Mouse (Mus musculus) CH12.LX (cell line): ENCODE data around the gene Lrig1. TPM values are rescaled to one million over a fixed set of nuclear protein-coding genes. Genes with fewer than 3 reads are reported as not detected.

Experiments
- DNase-seq: peaks from one replicate; pipeline ENCODE4 v3.0.0-alpha.2; 2013; ENCODE audit errors: extremely low read depth
- H3K27ac ChIP-seq: 2 replicates; pipeline ENCODE4 v1.5.1; 2012; ENCODE audit warnings: low read depth, mild to moderate bottlenecking, control low read depth, moderate library complexity; ENCODE audit not compliant: insufficient read depth
- H3K27me3 ChIP-seq: replicated peaks from 2 replicates; pipeline ENCODE3; 2012; ENCODE audit warnings: inconsistent platforms
- H3K36me3 ChIP-seq, 2 experiments: replicated peaks in 1 of 2; 2 replicates each; pipeline versions ENCODE3 to v1.6.1; 2012; ENCODE audit warnings: inconsistent platforms in 1 of 2, low read length in 1 of 2, mild to moderate bottlenecking in 1 of 2, mixed read lengths in 1 of 2, moderate library complexity in 1 of 2; ENCODE audit not compliant: control insufficient read depth in 1 of 2, insufficient read depth in 1 of 2
- H3K4me1 ChIP-seq, 2 experiments: 2 replicates each; pipeline ENCODE4 v1.6.1; 2012; ENCODE audit warnings: inconsistent platforms in 1 of 2, moderate library complexity in 1 of 2; ENCODE audit not compliant: insufficient read depth in 2 of 2, control insufficient read depth in 1 of 2
- H3K4me2 ChIP-seq: 2 replicates; pipeline ENCODE4 v1.6.1; 2012; ENCODE audit warnings: low read depth, mild to moderate bottlenecking, control low read depth; ENCODE audit not compliant: poor library complexity, insufficient read depth, severe bottlenecking
- H3K4me3 ChIP-seq, 3 experiments: fragments of 150-350 bp in 1 of 3; sonication (generic) in 1 of 3; replicated peaks in 1 of 3; 2 replicates each; pipeline versions ENCODE3 to v1.5.1; 2011 to 2012; ENCODE audit warnings: low read depth in 2 of 3, low read length in 2 of 3, mild to moderate bottlenecking in 2 of 3, moderate library complexity in 2 of 3, control low read depth in 1 of 3, improper control_type of control experiment in 1 of 3, inconsistent platforms in 1 of 3, mixed read lengths in 1 of 3; ENCODE audit not compliant: poor library complexity in 1 of 3
- H3K79me2 ChIP-seq: replicated peaks from 2 replicates; pipeline ENCODE4 v1.6.1; 2012; ENCODE audit warnings: mild to moderate bottlenecking, moderate library complexity; ENCODE audit not compliant: control insufficient read depth, poor library complexity, insufficient read depth, severe bottlenecking; ENCODE audit errors: extremely low read depth
- H3K9ac ChIP-seq: 2 replicates; pipeline ENCODE4 v1.6.1; 2012; ENCODE audit warnings: low read depth, mild to moderate bottlenecking, control low read depth, moderate library complexity; ENCODE audit not compliant: insufficient read depth
- H3K9me3 ChIP-seq: replicated peaks from 2 replicates; pipeline ENCODE3; 2012; ENCODE audit warnings: low read length, inconsistent platforms, mixed read lengths
- E2F4 ChIP-seq: IDR thresholded peaks from 2 replicates; pipeline ENCODE4 v1.6.1; 2011; ENCODE audit warnings: low read depth, low read length, improper control_type of control experiment; ENCODE audit not compliant: insufficient replicate concordance
- EP300 ChIP-seq: IDR thresholded peaks from 2 replicates; pipeline ENCODE4 v1.6.1; 2011; ENCODE audit warnings: low read length, improper control_type of control experiment
- ETS1 ChIP-seq: conservative IDR thresholded peaks from 2 replicates; pipeline ENCODE4 v1.6.1; 2012; ENCODE audit warnings: low read depth, mild to moderate bottlenecking, inconsistent platforms, low read length, improper control_type of control experiment, moderate library complexity
- HCFC1 ChIP-seq: IDR thresholded peaks from 2 replicates; pipeline ENCODE4 v1.6.1; 2012; ENCODE audit warnings: low read depth, mild to moderate bottlenecking, inconsistent platforms, low read length, improper control_type of control experiment
- JUN ChIP-seq: IDR thresholded peaks from 2 replicates; pipeline ENCODE4 v1.6.1; 2011; ENCODE audit warnings: low read depth, mild to moderate bottlenecking, low read length, improper control_type of control experiment, moderate library complexity; ENCODE audit not compliant: insufficient read depth
- MYC ChIP-seq: IDR thresholded peaks from 2 replicates; pipeline ENCODE4 v1.6.1; 2011; ENCODE audit warnings: low read depth, mild to moderate bottlenecking, improper control_type of control experiment, low read length
- PAX5 ChIP-seq: IDR thresholded peaks from 2 replicates; pipeline ENCODE4 v1.6.1; 2012; ENCODE audit warnings: low read length, inconsistent platforms, mixed read lengths
- SIN3A ChIP-seq: IDR thresholded peaks from 2 replicates; pipeline ENCODE4 v1.6.1; 2012; ENCODE audit warnings: low read length, improper control_type of control experiment, inconsistent platforms
- SMC3 ChIP-seq: IDR thresholded peaks from 2 replicates; pipeline ENCODE4 v1.6.1; 2011; ENCODE audit warnings: low read depth, low read length, improper control_type of control experiment
- TCF12 ChIP-seq: IDR thresholded peaks from 2 replicates; pipeline ENCODE4 v1.6.1; 2014; ENCODE audit warnings: low read depth, mild to moderate bottlenecking, inconsistent platforms, low read length, improper control_type of control experiment
- UBTF ChIP-seq: IDR thresholded peaks from 2 replicates; pipeline ENCODE4 v1.6.1; 2012; ENCODE audit warnings: low read depth, mild to moderate bottlenecking, inconsistent platforms, low read length, improper control_type of control experiment, moderate library complexity
- USF1 ChIP-seq: IDR thresholded peaks from 2 replicates; pipeline ENCODE4 v1.6.1; 2014; ENCODE audit warnings: low read depth, mild to moderate bottlenecking, inconsistent platforms, low read length, improper control_type of control experiment
- USF2 ChIP-seq: conservative IDR thresholded peaks from 2 replicates; pipeline ENCODE4 v1.6.1; 2011; ENCODE audit warnings: low read depth, low read length, improper control_type of control experiment
- ZC3H11A ChIP-seq: IDR thresholded peaks from 2 replicates; pipeline ENCODE4 v1.6.1; 2012; ENCODE audit warnings: low read depth, mild to moderate bottlenecking, inconsistent platforms, low read length, improper control_type of control experiment
- ZMIZ1 ChIP-seq: IDR thresholded peaks from 2 replicates; pipeline ENCODE4 v1.6.1; 2012; ENCODE audit warnings: low read depth, mild to moderate bottlenecking, inconsistent platforms, low read length, improper control_type of control experiment
- dilution Hi-C: fragments of 300-500 bp; cut with MboI; formaldehyde crosslinking; loops from 2 replicates; pipeline ENCODE4 v1.14.3; 2020; ENCODE audit warnings: low sequenced_read_pairs; ENCODE audit not compliant: extremely low pct_unique_long_range_greater_than_20kb, extremely low pct_ligation_motif_present
- in situ Hi-C: fragments of 300-500 bp; cut with MboI; formaldehyde crosslinking; loops from 3 replicates; pipeline ENCODE4 v1.14.3; 2019; ENCODE audit warnings: low sequenced_read_pairs, low pct_ligation_motif_present, low pct_unique_long_range_greater_than_20kb, mixed read lengths
- polyA plus RNA-seq: library from polyadenylated mRNA; unstranded; fragments of >175 nt; gene quantifications from 2 replicates; pipeline ENCODE4 v1.2.1, GENCODE M21; 2012; ENCODE audit warnings: low read depth; ENCODE audit not compliant: insufficient read length
- total RNA-seq, 2 experiments: library from RNA; depleted of rRNA; stranded (reverse); fragments of 300-350 nt in 1 of 2; fragments of >200 nt in 1 of 2; gene quantifications; 2 replicates each; pipeline ENCODE4 v1.2.3; 2012 to 2014

Gene Lrig1
- total and polyA plus RNA-seq, 3 experiments, result 0.43 TPM; not detected in 2

DNA sequence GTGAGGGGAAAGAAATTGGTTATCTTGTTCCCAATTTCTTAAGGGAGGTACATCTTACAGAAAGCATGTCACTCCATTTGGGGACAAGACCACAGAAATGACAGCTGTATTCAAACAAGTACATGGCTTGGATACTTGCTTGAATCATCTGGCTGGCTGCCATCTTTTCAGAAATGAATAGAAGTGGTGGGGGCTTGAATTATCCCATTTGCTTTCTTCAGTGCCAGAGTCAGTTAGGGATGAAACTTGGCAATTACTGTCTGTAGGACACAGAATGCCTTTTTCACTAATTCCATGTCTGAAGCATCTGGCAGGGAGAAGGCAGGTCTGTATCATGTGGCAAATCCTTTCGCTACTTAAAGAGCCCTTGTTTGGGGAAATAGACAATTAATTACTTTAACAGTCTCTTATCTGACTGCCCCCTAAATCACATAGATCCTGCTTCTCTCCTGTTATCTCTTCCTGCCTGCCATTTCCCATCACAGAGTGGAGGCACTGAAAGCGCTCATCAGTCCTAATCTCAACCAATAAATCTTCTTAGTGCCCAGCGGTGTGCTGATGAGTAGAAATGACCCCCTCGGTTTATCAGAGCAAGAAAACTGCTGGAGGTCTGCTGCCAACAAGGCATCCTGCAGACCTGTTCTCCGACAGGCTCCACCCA lies 44.0 kb downstream of the Lrig1 start:
- no peaks in the 10 kb centered on the region for H3K27me3 ChIP-seq
- peaks cover 0 to 8% of the 10 kb centered on the region in 2 experiments; a peak in 2 of 4 replicates for H3K4me1 ChIP-seq
- no peak for TF ChIP-seq USF1
- TF ChIP-seq ZC3H11A, result no peak
- no peak for TF ChIP-seq USF2
- TF ChIP-seq SIN3A, result no peak
- TF ChIP-seq TCF12, result no peak
- no peak for TF ChIP-seq ETS1
- no peak for TF ChIP-seq SMC3
- no peak for TF ChIP-seq JUN
- TF ChIP-seq E2F4, result no peak
- no peak for TF ChIP-seq EP300
- TF ChIP-seq, all 38 proteins: peak for 0
- Histone ChIP-seq H3K9ac (no peak overlapping the region), H3K4me2 (no peak overlapping the region), H3K9me3 (no peaks in the 10 kb centered on the region), H3K36me3 (no peaks in the 10 kb centered on the region), H3K4me3 (no peak overlapping the region), H3K79me2 (no peaks in the 10 kb centered on the region), H3K27ac (no peak overlapping the region)
- dilution Hi-C loops (no loop called here), in situ Hi-C loops (no loop called here)
- no peak for DNase-seq

DNA sequence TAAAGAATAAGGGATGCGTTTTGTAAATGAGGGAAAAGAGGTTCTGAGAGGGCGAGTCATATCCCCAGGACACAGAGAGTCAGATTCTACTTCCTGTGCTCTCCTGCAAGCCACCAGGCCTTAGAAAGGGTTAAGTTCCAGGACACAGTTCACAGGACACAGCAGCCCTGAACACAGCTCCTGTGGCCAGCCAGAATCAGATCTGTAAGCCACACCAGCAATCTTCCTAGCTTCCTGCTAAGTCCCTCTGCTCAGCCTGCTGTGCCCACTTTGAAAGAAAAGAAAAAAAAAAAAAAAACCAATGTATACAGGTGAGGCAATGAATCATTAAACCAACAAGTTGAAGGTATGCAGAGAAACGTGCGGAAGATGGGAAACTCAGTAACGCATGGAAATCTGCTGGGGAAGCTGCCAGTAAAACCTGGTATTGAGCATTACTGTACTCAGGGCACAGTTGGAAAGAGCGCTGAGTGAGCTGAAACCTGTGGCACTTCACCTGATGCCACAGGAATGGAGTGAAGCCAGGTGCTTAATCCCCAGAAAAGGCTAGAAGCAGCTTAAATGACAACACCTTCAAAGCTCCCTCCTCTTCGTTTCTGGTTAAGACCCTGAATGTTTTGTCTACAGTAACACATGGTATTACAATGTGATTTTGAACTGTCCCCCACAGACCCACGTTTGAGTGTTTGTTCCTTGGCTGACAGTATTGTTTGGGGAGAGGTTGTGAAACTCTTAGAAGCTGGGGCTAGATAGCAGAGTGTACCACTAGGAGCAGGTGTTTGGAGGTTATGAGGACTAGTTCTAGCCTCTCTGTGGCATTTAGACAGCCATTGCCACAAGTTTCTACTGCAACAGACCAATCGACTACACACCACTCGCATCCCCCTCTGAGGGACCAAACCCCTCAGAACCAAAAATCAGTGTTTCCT lies 46.3 kb downstream of the Lrig1 start:
- peaks cover 0 to 5% of the 10 kb centered on the region in 2 experiments; a peak in 1 of 4 replicates for H3K4me1 ChIP-seq
- no peak overlapping the region for H3K4me3 ChIP-seq
- H3K9me3 ChIP-seq, result no peaks in the 10 kb centered on the region
- dilution Hi-C loops, result no loop called here
- DNase-seq, result no peak
- no peaks in the 10 kb centered on the region for H3K36me3 ChIP-seq
- H3K9ac ChIP-seq, result no peak overlapping the region
- in situ Hi-C loops, result no loop called here
- no peaks in the 10 kb centered on the region for H3K27me3 ChIP-seq
- TF ChIP-seq ZMIZ1 (no peak), HCFC1 (no peak), USF1 (no peak), PAX5 (no peak), UBTF (no peak), ETS1 (no peak), MYC (no peak)
- no peak overlapping the region for H3K27ac ChIP-seq
- H3K4me2 ChIP-seq, result no peak overlapping the region
- no peaks in the 10 kb centered on the region for H3K79me2 ChIP-seq
